Mouse (Mus musculus) stomach, embryonic 15.5 days (tissue): ENCODE data around the gene Tdpoz5. TPM values are rescaled to one million over a fixed set of nuclear protein-coding genes. Genes with fewer than 3 reads are reported as not detected.
"Not testable (repeated sequence)": the region's sequence is repeated elsewhere in the genome, so short reads cannot be mapped to it uniquely, and the experiment has no call there.

ENCODE experiments used
- ATAC-seq: fragments of 200-750 bp; cut with Nextera tagmentation; 2 replicates; pipeline ENCODE4 v1.8.0; 2017; ENCODE audit warnings: low read depth, moderate number of reproducible peaks, moderate TSS enrichment; ENCODE audit not compliant: insufficient read depth, low FRiP score
- H3K27ac ChIP-seq: fragments of 300-500 bp; sonication (generic); 2 replicates; pipeline ENCODE4 v1.5.1; 2015; ENCODE audit warnings: mild to moderate bottlenecking, inconsistent platforms
- H3K27me3 ChIP-seq: fragments of 300-500 bp; sonication (generic); replicated peaks from 2 replicates; pipeline ENCODE4 v1.6.1; 2015; ENCODE audit warnings: inconsistent platforms
- H3K36me3 ChIP-seq: fragments of 300-500 bp; sonication (generic); 2 replicates; pipeline ENCODE4 v1.6.1; 2015; ENCODE audit warnings: inconsistent platforms
- H3K4me1 ChIP-seq: fragments of 300-500 bp; sonication (generic); 2 replicates; pipeline ENCODE4 v1.6.1; 2015; ENCODE audit warnings: inconsistent platforms
- H3K4me2 ChIP-seq: fragments of 300-500 bp; sonication (generic); 2 replicates; pipeline ENCODE4 v1.6.1; 2015; ENCODE audit warnings: mild to moderate bottlenecking, inconsistent platforms
- H3K4me3 ChIP-seq: fragments of 300-500 bp; sonication (generic); replicated peaks from 2 replicates; pipeline ENCODE4 v1.5.1; 2015; ENCODE audit warnings: inconsistent platforms
- H3K9ac ChIP-seq: fragments of 300-500 bp; sonication (generic); 2 replicates; pipeline ENCODE4 v1.6.1; 2015; ENCODE audit warnings: inconsistent platforms
- H3K9me3 ChIP-seq: fragments of 300-500 bp; sonication (generic); 2 replicates; pipeline ENCODE4 v1.6.1; 2016; ENCODE audit warnings: inconsistent platforms
- WGBS: fragments of 180-500 bp; shearing (Covaris S2); methylation state at CpG from one replicate; pipeline ENCODE4 v1.1.7; 2015; 5-methylcytosine and 5-hydroxymethylcytosine counted together
- polyA plus RNA-seq: library from polyadenylated mRNA; unstranded; fragments of >200 nt; fragmentation: Nextera tagmentation; extraction: Ambion mirVana; gene quantifications from 2 replicates; pipeline ENCODE4 v1.2.1, GENCODE M21; 2015

The Tdpoz5 gene
- polyA plus RNA-seq, result not detected in 2 replicates

DNA sequence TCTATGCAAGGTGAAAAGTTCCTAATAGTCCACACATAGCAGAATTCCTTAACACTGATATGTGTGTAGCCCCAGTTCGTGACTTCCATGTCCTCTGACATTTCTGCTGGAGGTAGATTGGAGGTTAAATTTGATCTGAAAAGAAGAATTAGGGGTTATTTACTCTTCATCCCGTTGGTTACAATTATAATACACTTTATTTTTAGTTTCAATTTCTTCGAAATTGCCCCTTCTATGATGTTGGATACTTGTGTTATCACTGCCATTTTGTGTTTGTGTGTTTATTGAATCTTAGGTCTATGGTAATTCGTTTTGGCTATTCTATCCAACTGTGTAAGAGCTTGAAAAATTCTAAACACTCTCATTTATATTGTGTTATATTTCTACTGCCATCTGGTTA lies at the start of gene Tdpoz5:
Gene Tdpoz5 (minus strand): TSS at position 101 of the 400 bp plus-strand sequence.
- H3K4me2 ChIP-seq, H3K9me3 ChIP-seq, H3K27ac ChIP-seq, ATAC-seq, H3K36me3 ChIP-seq, H3K4me3 ChIP-seq, H3K4me1 ChIP-seq, H3K9ac ChIP-seq, H3K27me3 ChIP-seq: not testable (repeated sequence)
- WGBS, result 79% methylated on average over 2 of the region's 4 CpGs

DNA sequence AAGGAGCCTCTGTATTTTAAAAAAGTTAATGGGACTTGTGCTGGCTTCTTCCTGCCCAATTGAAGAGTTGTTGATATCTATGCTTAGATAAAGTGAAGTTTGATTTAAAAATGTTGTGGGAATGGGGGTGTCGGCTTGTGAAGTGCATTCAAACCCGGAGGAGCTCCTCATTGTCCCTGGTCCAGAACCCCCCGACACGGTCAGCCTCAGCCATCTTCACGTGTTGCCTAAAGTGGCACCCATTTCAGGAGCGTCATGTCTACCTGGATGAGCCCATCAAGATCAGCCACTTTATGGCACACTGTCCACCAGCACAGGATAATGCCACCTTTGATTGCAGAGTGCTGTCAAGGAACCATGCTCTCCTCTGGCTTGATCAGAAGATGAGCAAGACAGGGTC lies 7.8 kb upstream of the Tdpoz5 start:
- H3K4me1 ChIP-seq, ATAC-seq, H3K27ac ChIP-seq, H3K36me3 ChIP-seq, H3K9me3 ChIP-seq, H3K27me3 ChIP-seq, H3K4me2 ChIP-seq, H3K4me3 ChIP-seq, H3K9ac ChIP-seq: not testable (repeated sequence)
- 92% methylated on average over 6 of the region's 6 CpGs for WGBS

DNA sequence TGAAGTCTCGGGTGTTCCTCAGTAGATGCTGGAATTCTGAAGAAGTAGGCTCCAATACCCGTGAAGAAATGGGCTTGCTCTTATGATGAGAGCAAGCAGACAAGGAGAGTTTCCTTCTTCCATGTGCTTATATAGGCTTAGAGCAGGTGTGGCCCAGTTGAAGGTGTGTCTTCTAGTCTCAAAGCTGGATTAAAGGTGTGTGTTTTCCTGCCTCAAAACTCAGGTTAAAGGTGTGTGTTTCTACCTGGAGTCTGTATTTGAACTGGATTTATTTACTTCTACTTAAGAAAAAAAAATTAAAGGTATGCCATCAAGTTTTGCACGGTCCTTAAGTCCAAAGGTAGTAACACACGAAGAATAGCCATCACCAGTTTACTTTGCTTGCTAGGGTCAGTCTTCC lies 17.7 kb downstream of the Tdpoz5 start, which contains the start of gene Gm9117:
Gene Gm9117 (minus strand): TSS at position 101 of the 400 bp plus-strand sequence.
- H3K27me3 ChIP-seq, H3K4me2 ChIP-seq, H3K9ac ChIP-seq, H3K36me3 ChIP-seq, H3K4me1 ChIP-seq, H3K4me3 ChIP-seq, ATAC-seq, H3K27ac ChIP-seq, H3K9me3 ChIP-seq: not testable (repeated sequence)
- WGBS, result 79% methylated on average over 4 of the region's 4 CpGs

DNA sequence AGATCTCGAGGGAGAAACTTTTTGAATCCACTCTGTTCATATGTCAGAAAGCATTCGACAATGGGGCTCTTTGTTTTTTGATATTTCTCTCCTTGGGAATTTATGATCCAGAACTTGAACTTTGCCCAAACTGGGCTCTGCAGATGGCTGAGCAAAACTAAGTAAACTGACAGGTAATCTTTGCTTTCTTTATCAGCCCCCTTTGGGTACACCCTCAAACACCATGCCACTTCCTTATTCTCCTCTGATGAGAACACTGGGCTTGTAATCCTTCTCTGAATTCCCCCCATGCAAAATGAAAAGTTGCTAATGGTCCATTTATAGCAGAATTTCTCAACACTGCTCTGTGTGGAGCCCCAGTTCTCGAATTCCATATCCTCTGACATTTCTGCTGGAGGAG lies 22.7 kb downstream of the Tdpoz5 start:
- H3K36me3 ChIP-seq, H3K4me2 ChIP-seq, H3K4me3 ChIP-seq, H3K27ac ChIP-seq, H3K27me3 ChIP-seq, H3K9me3 ChIP-seq, H3K4me1 ChIP-seq, ATAC-seq, H3K9ac ChIP-seq: not testable (repeated sequence)
- WGBS, result 50% methylated on average over 1 of the region's 3 CpGs

Other genes with a start within 250 kb of the Tdpoz5 start
- not detected in 2 replicates for gene Gm5773, start 188.3 kb downstream of the Tdpoz5 start, polyA plus RNA-seq
- gene Tdpoz4, start 164.9 kb downstream of the Tdpoz5 start, polyA plus RNA-seq, result not detected in 2 replicates
- not detected in 2 replicates for gene Tdpoz3, start 135.3 kb downstream of the Tdpoz5 start, polyA plus RNA-seq
- 0.09 TPM in 1 of 2 replicates, not detected in the other for gene Gm9117, start 17.8 kb downstream of the Tdpoz5 start, polyA plus RNA-seq
- not detected in 2 replicates for gene Gm9125, start 93.6 kb upstream of the Tdpoz5 start, polyA plus RNA-seq
- not detected in 2 replicates for gene Gm10697, start 111.3 kb upstream of the Tdpoz5 start, polyA plus RNA-seq
- gene Gm10696, start 216.9 kb upstream of the Tdpoz5 start, polyA plus RNA-seq, result not detected in 2 replicates
- not detected in 2 replicates for gene Gm5286, start 235.4 kb upstream of the Tdpoz5 start, polyA plus RNA-seq